Mouse (Mus musculus) CH12.LX (cell line): Measurements from ENCODE around the gene Mbd6. TPM values are rescaled to one million over a fixed set of nuclear protein-coding genes. Genes with fewer than 3 reads are reported as not detected.

Experiments used
- DNase-seq: peaks from one replicate; pipeline ENCODE4 v3.0.0-alpha.2; 2013; ENCODE audit errors: extremely low read depth
- H3K27ac ChIP-seq: 2 replicates; pipeline ENCODE4 v1.5.1; 2012; ENCODE audit warnings: low read depth, mild to moderate bottlenecking, control low read depth, moderate library complexity; ENCODE audit not compliant: insufficient read depth
- H3K27me3 ChIP-seq: replicated peaks from 2 replicates; pipeline ENCODE3; 2012; ENCODE audit warnings: inconsistent platforms
- H3K36me3 ChIP-seq, 2 experiments: replicated peaks in 1 of 2; 2 replicates each; pipeline versions ENCODE3 to v1.6.1; 2012; ENCODE audit warnings: inconsistent platforms in 1 of 2, low read length in 1 of 2, mild to moderate bottlenecking in 1 of 2, mixed read lengths in 1 of 2, moderate library complexity in 1 of 2; ENCODE audit not compliant: control insufficient read depth in 1 of 2, insufficient read depth in 1 of 2
- H3K4me1 ChIP-seq, 2 experiments: 2 replicates each; pipeline ENCODE4 v1.6.1; 2012; ENCODE audit warnings: inconsistent platforms in 1 of 2, moderate library complexity in 1 of 2; ENCODE audit not compliant: insufficient read depth in 2 of 2, control insufficient read depth in 1 of 2
- H3K4me2 ChIP-seq: 2 replicates; pipeline ENCODE4 v1.6.1; 2012; ENCODE audit warnings: low read depth, mild to moderate bottlenecking, control low read depth; ENCODE audit not compliant: poor library complexity, insufficient read depth, severe bottlenecking
- H3K4me3 ChIP-seq, 3 experiments: fragments of 150-350 bp in 1 of 3; sonication (generic) in 1 of 3; replicated peaks in 1 of 3; 2 replicates each; pipeline versions ENCODE3 to v1.5.1; 2011 to 2012; ENCODE audit warnings: low read depth in 2 of 3, low read length in 2 of 3, mild to moderate bottlenecking in 2 of 3, moderate library complexity in 2 of 3, control low read depth in 1 of 3, improper control_type of control experiment in 1 of 3, inconsistent platforms in 1 of 3, mixed read lengths in 1 of 3; ENCODE audit not compliant: poor library complexity in 1 of 3
- H3K79me2 ChIP-seq: replicated peaks from 2 replicates; pipeline ENCODE4 v1.6.1; 2012; ENCODE audit warnings: mild to moderate bottlenecking, moderate library complexity; ENCODE audit not compliant: control insufficient read depth, poor library complexity, insufficient read depth, severe bottlenecking; ENCODE audit errors: extremely low read depth
- H3K9ac ChIP-seq: 2 replicates; pipeline ENCODE4 v1.6.1; 2012; ENCODE audit warnings: low read depth, mild to moderate bottlenecking, control low read depth, moderate library complexity; ENCODE audit not compliant: insufficient read depth
- H3K9me3 ChIP-seq: replicated peaks from 2 replicates; pipeline ENCODE3; 2012; ENCODE audit warnings: low read length, inconsistent platforms, mixed read lengths
- BHLHE40 ChIP-seq: IDR thresholded peaks from 2 replicates; pipeline ENCODE4 v1.6.1; 2011; ENCODE audit warnings: mild to moderate bottlenecking, low read depth, low read length, improper control_type of control experiment
- CTCF ChIP-seq, 2 experiments: IDR thresholded peaks in 1 of 2; conservative IDR thresholded peaks in 1 of 2; 2 replicates each; pipeline ENCODE4 v1.5.1; 2011 to 2012; ENCODE audit warnings: low read depth in 2 of 2, low read length in 2 of 2, improper control_type of control experiment in 1 of 2, inconsistent platforms in 1 of 2, mild to moderate bottlenecking in 1 of 2, moderate library complexity in 1 of 2
- ETS1 ChIP-seq: conservative IDR thresholded peaks from 2 replicates; pipeline ENCODE4 v1.6.1; 2012; ENCODE audit warnings: low read depth, mild to moderate bottlenecking, inconsistent platforms, low read length, improper control_type of control experiment, moderate library complexity
- IRF4 ChIP-seq: IDR thresholded peaks from 2 replicates; pipeline ENCODE4 v1.6.1; 2014; ENCODE audit warnings: low read depth, mild to moderate bottlenecking, inconsistent platforms, low read length, improper control_type of control experiment
- KAT2A ChIP-seq: IDR thresholded peaks from 2 replicates; pipeline ENCODE4 v1.6.1; 2012; ENCODE audit warnings: low read length, improper control_type of control experiment, inconsistent platforms; ENCODE audit not compliant: insufficient replicate concordance
- MAZ ChIP-seq: IDR thresholded peaks from 2 replicates; pipeline ENCODE4 v1.6.1; 2012; ENCODE audit warnings: low read depth, mild to moderate bottlenecking, inconsistent platforms, low read length, improper control_type of control experiment, moderate library complexity
- MEF2A ChIP-seq: IDR thresholded peaks from 2 replicates; pipeline ENCODE4 v1.6.1; 2014; ENCODE audit warnings: low read depth, mild to moderate bottlenecking, inconsistent platforms, low read length, improper control_type of control experiment, borderline replicate concordance
- MYC ChIP-seq: IDR thresholded peaks from 2 replicates; pipeline ENCODE4 v1.6.1; 2011; ENCODE audit warnings: low read depth, mild to moderate bottlenecking, improper control_type of control experiment, low read length
- POLR2AphosphoS2 ChIP-seq: IDR thresholded peaks from 2 replicates; pipeline ENCODE4 v1.6.1; 2011; ENCODE audit warnings: low read depth, low read length, improper control_type of control experiment
- TBP ChIP-seq: conservative IDR thresholded peaks from 2 replicates; pipeline ENCODE4 v1.6.1; 2011; ENCODE audit warnings: low read depth, low read length, improper control_type of control experiment
- UBTF ChIP-seq: IDR thresholded peaks from 2 replicates; pipeline ENCODE4 v1.6.1; 2012; ENCODE audit warnings: low read depth, mild to moderate bottlenecking, inconsistent platforms, low read length, improper control_type of control experiment, moderate library complexity
- ZKSCAN1 ChIP-seq: IDR thresholded peaks from 2 replicates; pipeline ENCODE4 v1.6.1; 2012; ENCODE audit warnings: low read depth, inconsistent platforms, low read length, improper control_type of control experiment, borderline replicate concordance
- ZNF384 ChIP-seq: IDR thresholded peaks from 2 replicates; pipeline ENCODE4 v1.6.1; 2012; ENCODE audit warnings: low read depth, low read length, improper control_type of control experiment, inconsistent platforms
- dilution Hi-C: fragments of 300-500 bp; cut with MboI; formaldehyde crosslinking; loops from 2 replicates; pipeline ENCODE4 v1.14.3; 2020; ENCODE audit warnings: low sequenced_read_pairs; ENCODE audit not compliant: extremely low pct_unique_long_range_greater_than_20kb, extremely low pct_ligation_motif_present
- in situ Hi-C: fragments of 300-500 bp; cut with MboI; formaldehyde crosslinking; loops from 3 replicates; pipeline ENCODE4 v1.14.3; 2019; ENCODE audit warnings: low sequenced_read_pairs, low pct_ligation_motif_present, low pct_unique_long_range_greater_than_20kb, mixed read lengths
- polyA plus RNA-seq: library from polyadenylated mRNA; unstranded; fragments of >175 nt; gene quantifications from 2 replicates; pipeline ENCODE4 v1.2.1, GENCODE M21; 2012; ENCODE audit warnings: low read depth; ENCODE audit not compliant: insufficient read length
- total RNA-seq, 2 experiments: library from RNA; depleted of rRNA; stranded (reverse); fragments of 300-350 nt in 1 of 2; fragments of >200 nt in 1 of 2; gene quantifications; 2 replicates each; pipeline ENCODE4 v1.2.3; 2012 to 2014

The Mbd6 gene
- total and polyA plus RNA-seq, 3 experiments, result 0.74 to 16.5 (median 2.7) TPM

DNA sequence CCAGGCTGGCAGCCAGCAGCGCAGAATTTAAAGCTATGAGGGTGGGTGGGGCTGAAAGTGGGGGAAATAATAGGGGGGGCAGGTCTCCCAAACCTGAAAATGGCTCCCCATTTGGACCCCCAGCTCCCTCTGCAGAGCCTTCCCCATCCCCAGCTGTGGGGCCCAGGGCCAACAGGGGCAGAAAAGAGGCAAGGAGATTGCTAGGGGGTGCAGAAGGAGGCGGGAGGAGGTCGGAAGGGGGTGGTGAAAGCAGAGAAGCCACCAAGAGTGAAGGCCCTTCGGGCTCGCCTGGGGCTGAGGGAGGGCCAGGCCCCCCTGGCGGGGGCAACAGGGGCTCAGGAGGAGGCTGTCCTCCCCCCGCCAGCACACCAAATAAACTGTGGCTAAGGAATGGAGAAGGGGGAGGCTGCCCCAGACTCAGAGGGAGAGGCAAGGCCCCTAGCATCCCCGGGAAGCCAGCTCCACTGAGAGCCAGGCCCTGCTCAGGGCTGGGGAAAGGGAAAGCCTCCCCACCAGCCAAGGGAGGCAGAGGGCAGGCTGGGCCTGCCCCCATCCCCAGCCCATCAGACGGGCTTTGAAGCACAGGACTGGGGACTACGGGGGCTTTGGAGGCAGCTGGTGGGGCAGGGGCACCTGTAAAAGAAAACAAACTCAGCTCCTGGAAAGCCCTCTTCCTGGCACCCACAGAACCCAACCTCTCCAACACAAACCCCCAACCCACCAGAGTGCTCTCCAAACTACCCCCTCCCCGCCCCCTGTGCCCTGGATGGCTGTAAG, 3.9 kb downstream of the Mbd6 start:
- H3K36me3 ChIP-seq, result peaks cover 66 to 77% of the 10 kb centered on the region in 2 experiments
- no peak overlapping the region for H3K4me3 ChIP-seq
- no peak for DNase-seq
- no peak overlapping the region for H3K4me2 ChIP-seq
- no peaks in the 10 kb centered on the region for H3K9me3 ChIP-seq
- H3K27ac ChIP-seq, result no peak overlapping the region
- in situ Hi-C loops (no loop called here), dilution Hi-C loops (no loop called here)
- TF ChIP-seq MYC, result no peak
- no peak for TF ChIP-seq POLR2AphosphoS2
- TF ChIP-seq KAT2A, result no peak
- TF ChIP-seq ZNF384, result no peak
- no peak for TF ChIP-seq CTCF (conservative IDR thresholded peaks at IDR 0.05 in 1 of 2, IDR thresholded peaks at IDR 0.05 in 1 of 2; ENCODE audit: low read depth in 2 of 2, low read length in 2 of 2)
- no peak for TF ChIP-seq ETS1
- no peak for TF ChIP-seq ZKSCAN1
- TF ChIP-seq UBTF, result no peak
- no peak for TF ChIP-seq TBP
- no peak for TF ChIP-seq BHLHE40
- no peak for TF ChIP-seq MEF2A
- no peak for TF ChIP-seq IRF4
- no peaks in the 10 kb centered on the region for H3K27me3 ChIP-seq
- peaks cover 15 to 23% of the 10 kb centered on the region in 2 experiments for H3K4me1 ChIP-seq
- H3K9ac ChIP-seq, result no peak overlapping the region
- H3K79me2 ChIP-seq, result peaks cover 16% of the 10 kb centered on the region

DNA sequence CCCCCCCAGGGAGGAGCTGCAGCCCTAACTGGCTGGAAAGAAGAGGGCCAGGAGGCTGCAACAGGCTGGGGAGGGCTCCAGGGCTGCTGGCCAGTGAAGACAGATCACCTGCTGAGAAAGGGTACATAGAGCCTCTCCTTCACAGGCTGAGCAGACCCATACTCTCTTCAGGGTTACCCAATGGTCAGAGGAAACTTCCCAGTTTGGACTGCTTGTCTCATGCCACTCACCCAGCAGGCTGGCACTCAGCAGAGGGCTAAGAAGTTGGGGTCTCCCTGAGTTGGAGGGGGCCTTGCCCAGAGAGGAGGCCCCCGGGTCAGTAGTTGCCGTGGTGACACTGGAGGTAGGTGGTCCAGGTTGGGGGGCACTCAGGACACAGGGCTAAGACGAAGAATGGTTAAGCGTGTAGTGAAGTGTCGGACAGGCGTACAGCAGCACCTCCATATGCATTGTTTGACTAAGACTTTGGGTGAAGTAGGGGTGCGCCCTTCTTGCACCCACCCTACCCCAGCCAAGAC, 4.7 kb downstream of the Mbd6 start:
- Histone ChIP-seq H3K36me3 (peaks cover 70 to 84% of the 10 kb centered on the region in 2 experiments), H3K9ac (no peak overlapping the region), H3K4me2 (no peak overlapping the region)
- no peak for TF ChIP-seq MAZ
- 0 out of 2 replicates have a peak, but pooled peaks have one; percentile 25 for TF ChIP-seq POLR2AphosphoS2
- no peak for TF ChIP-seq ETS1
- TF ChIP-seq, all 38 proteins: peak for 1
- DNase-seq, result no peak
- Histone ChIP-seq H3K4me3 (no peak overlapping the region), H3K27me3 (no peaks in the 10 kb centered on the region), H3K9me3 (peaks cover 2% of the 10 kb centered on the region), H3K4me1 (peaks cover 13 to 17% of the 10 kb centered on the region in 2 experiments), H3K27ac (no peak overlapping the region), H3K79me2 (peaks cover 16% of the 10 kb centered on the region)
- dilution Hi-C loops (no loop called here), in situ Hi-C loops (no loop called here)
